In genomic region chr8:71908309-71909261, GRCm38 (mm10) we compare ENCODE assay signal across 8 mouse cellular contexts. TPM values are rescaled to one million over a fixed set of nuclear protein-coding genes. Genes with fewer than 3 reads are reported as not detected.
DNase-seq lines count a peak whose midpoint lies in the region; ATAC-seq and TF ChIP-seq lines count a peak whose summit lies in the region.

Gene Zfp882 (plus strand): TSS chr8:71908608.
Gene Zfp617 (plus strand): TSS chr8:71908635.

- DNase-seq in MEL (ENCODE audit: low read depth, low spot score) = peak; percentile 94
- DNase-seq in cerebellum, adult 2 months = peak; percentile 93 to 94
- DNase-seq in forebrain, postnatal 0 days = peak; percentile 94
- DNase-seq in heart, postnatal 4 days = peak; percentile 87
- peak; percentile 89 to 90 for DNase-seq in layer of hippocampus, adult 8-10 months (ENCODE audit: low spot score in 2 of 2)
- peak; percentile 90 for DNase-seq in ovary, postnatal 10 days (ENCODE audit: low spot score)
- peak; percentile 78 to 83 for DNase-seq in thymus, postnatal 10 days (ENCODE audit: low spot score in 2 of 2)

- no peaks in the 10 kb centered on the region for H3K9me3 ChIP-seq in MEL (replicated peaks; ENCODE audit: insufficient read depth, low read length)
- no peaks in the 10 kb centered on the region for H3K9me3 ChIP-seq in forebrain, postnatal 0 days (ENCODE audit: low read length)
- no peaks in the 10 kb centered on the region for H3K9me3 ChIP-seq in lung, embryonic 15.5 days

- peak in 1 of 2 experiments; percentile 39; a peak in 2 of 4 replicates for TF ChIP-seq EP300 in MEL (IDR thresholded peaks at IDR 0.05; ENCODE audit: low read depth in 1 of 2, low read length in 2 of 2)

- H3K4me1 ChIP-seq in MEL (ENCODE audit: control insufficient read depth in 1 of 2, insufficient read depth in 2 of 2, low read length in 2 of 2) = peaks cover 6 to 13% of the 10 kb centered on the region in 2 experiments
- H3K4me1 ChIP-seq in cerebellum, adult 2 months (ENCODE audit: control insufficient read depth, insufficient read depth, low read length) = no peaks in the 10 kb centered on the region
- no peaks in the 10 kb centered on the region for H3K4me1 ChIP-seq in forebrain, postnatal 0 days (ENCODE audit: insufficient read depth)
- no peaks in the 10 kb centered on the region for H3K4me1 ChIP-seq in lung, embryonic 15.5 days

- ATAC-seq in forebrain, postnatal 0 days = peak; percentile 97
- peak; percentile 96 for ATAC-seq in lung, embryonic 15.5 days (ENCODE audit: borderline replicate concordance, extremely low read depth, low FRiP score, low TSS enrichment)

- H3K27me3 ChIP-seq in MEL (ENCODE audit: control insufficient read depth in 1 of 2, insufficient read depth in 2 of 2, low read length in 2 of 2) = no peaks in the 10 kb centered on the region
- H3K27me3 ChIP-seq in cerebellum, adult 2 months (ENCODE audit: control insufficient read depth, insufficient read depth, low read length) = no peaks in the 10 kb centered on the region
- H3K27me3 ChIP-seq in forebrain, postnatal 0 days (ENCODE audit: insufficient read depth, low read length) = no peaks in the 10 kb centered on the region
- no peaks in the 10 kb centered on the region for H3K27me3 ChIP-seq in lung, embryonic 15.5 days

- peak within 1 kb of the TSS; percentile 71 to 85 for H3K4me3 ChIP-seq in MEL (ENCODE audit: control insufficient read depth in 1 of 2, insufficient read depth in 1 of 2, low read depth in 2 of 2, low read length in 2 of 2)
- H3K4me3 ChIP-seq in cerebellum, adult 2 months (replicated peaks; ENCODE audit: insufficient read depth, low read depth, low read length) = peak within 1 kb of the TSS; percentile 71
- H3K4me3 ChIP-seq in forebrain, postnatal 0 days (ENCODE audit: low read depth, low read length) = peak within 1 kb of the TSS; percentile 72
- peak within 1 kb of the TSS; percentile 83 for H3K4me3 ChIP-seq in lung, embryonic 15.5 days

- TF ChIP-seq POLR2A in MEL (IDR thresholded peaks at IDR 0.05; ENCODE audit: control insufficient read depth in 1 of 2, insufficient read depth in 1 of 2, low read depth in 1 of 2, low read length in 2 of 2, poor library complexity in 1 of 2) = peak in 1 of 2 experiments; percentile 74; a peak in 2 of 4 replicates
- TF ChIP-seq POLR2A in cerebellum, adult 2 months (IDR thresholded peaks at IDR 0.05; ENCODE audit: borderline replicate concordance, insufficient read depth, low read length) = peak; percentile 58; the same call in 1 of the 2 replicates

- H3K27ac ChIP-seq in MEL (ENCODE audit: control insufficient read depth, low read depth, low read length) = peak within 1 kb of the TSS; percentile 99
- peak within 1 kb of the TSS; percentile 68 for H3K27ac ChIP-seq in cerebellum, adult 2 months (ENCODE audit: insufficient read depth, low read length)
- H3K27ac ChIP-seq in forebrain, postnatal 0 days (ENCODE audit: low read depth, low read length) = peak within 1 kb of the TSS; percentile 98
- H3K27ac ChIP-seq in lung, embryonic 15.5 days = peak within 1 kb of the TSS; percentile 96

- TF ChIP-seq CTCF in MEL (IDR thresholded peaks at IDR 0.05 in 2 of 3, conservative IDR thresholded peaks at IDR 0.05 in 1 of 3; ENCODE audit: control insufficient read depth in 1 of 3, insufficient read depth in 1 of 3, low read depth in 2 of 3, low read length in 3 of 3, poor library complexity in 1 of 3, severe bottlenecking in 1 of 3) = peak in 2 of 3 experiments; percentile 49 to 69; a peak in 5 of 6 replicates
- peak; percentile 27; the same call in 1 of the 2 replicates for TF ChIP-seq CTCF in cerebellum, adult 2 months (IDR thresholded peaks at IDR 0.05; ENCODE audit: borderline replicate concordance, insufficient read depth, low read depth, low read length)
- peak; percentile 74 for TF ChIP-seq CTCF in forebrain, postnatal 0 days (IDR thresholded peaks at IDR 0.05; ENCODE audit: low read depth)

- H3K36me3 ChIP-seq in MEL (ENCODE audit: control insufficient read depth in 1 of 2, insufficient read depth in 2 of 2, low read length in 2 of 2) = peaks cover 3 to 26% of the 10 kb centered on the region in 2 experiments
- H3K36me3 ChIP-seq in forebrain, postnatal 0 days (ENCODE audit: insufficient read depth) = peaks cover 3% of the 10 kb centered on the region; the same call in 1 of the 2 replicates
- H3K36me3 ChIP-seq in lung, embryonic 15.5 days = peaks cover 2% of the 10 kb centered on the region; the same call in 1 of the 2 replicates

- H3K4me2 ChIP-seq in forebrain, postnatal 0 days (ENCODE audit: low read depth) = peak within 1 kb of the TSS; percentile 60
- H3K4me2 ChIP-seq in lung, embryonic 15.5 days = peak within 1 kb of the TSS; percentile 59

- TF ChIP-seq RAD21 in MEL (IDR thresholded peaks at IDR 0.05; ENCODE audit: low read depth, low read length) = peak; percentile 31

- H3K79me2 ChIP-seq in MEL (ENCODE audit: control insufficient read depth, insufficient read depth, low read length, poor library complexity) = peaks cover 32% of the 10 kb centered on the region

- peak within 1 kb of the TSS; percentile 91 for H3K9ac ChIP-seq in MEL (ENCODE audit: control insufficient read depth, low read depth, low read length, poor library complexity, severe bottlenecking)
- H3K9ac ChIP-seq in forebrain, postnatal 0 days = peak within 1 kb of the TSS; percentile 95
- peak within 1 kb of the TSS; percentile 91 for H3K9ac ChIP-seq in lung, embryonic 15.5 days

- 2% methylated on average over 47 of the region's 47 CpGs for WGBS in cerebellum, adult 2 months
- 3% methylated on average over 47 of the region's 47 CpGs for WGBS in forebrain, postnatal 0 days
- WGBS in lung, embryonic 15.5 days = 5% methylated on average over 47 of the region's 47 CpGs

TF ChIP-seq in MEL, 35 proteins besides CTCF, POLR2A, EP300 and RAD21 (continues in another document):
- TF ChIP-seq CHD2 (IDR thresholded peaks at IDR 0.05; ENCODE audit: low read length) (no peak), HCFC1 (IDR thresholded peaks at IDR 0.05; ENCODE audit: low read depth, low read length) (peak; percentile 93), RCOR1 (IDR thresholded peaks at IDR 0.05; ENCODE audit: low read depth, low read length) (no peak), MAX (IDR thresholded peaks at IDR 0.05; ENCODE audit: low read length) (peak; percentile 63; the same call in 1 of the 2 replicates), USF1 (IDR thresholded peaks at IDR 0.05; ENCODE audit: low read depth, low read length) (no peak), GATA1 (IDR thresholded peaks at IDR 0.05; ENCODE audit: low read depth, low read length) (peak; percentile 63), TAL1 (IDR thresholded peaks at IDR 0.05; ENCODE audit: low read length) (no peak), ELF1 (IDR thresholded peaks at IDR 0.05; ENCODE audit: low read depth, low read length) (peak; percentile 39; the same call in 1 of the 2 replicates), POLR2AphosphoS5 (IDR thresholded peaks at IDR 0.05; ENCODE audit: borderline replicate concordance, low read depth, low read length) (no peak), BHLHE40 (IDR thresholded peaks at IDR 0.05; ENCODE audit: borderline replicate concordance, low read depth, low read length) (no peak), MXI1 (IDR thresholded peaks at IDR 0.05; ENCODE audit: low read depth, low read length) (peak; percentile 87), MAZ (IDR thresholded peaks at IDR 0.05; ENCODE audit: low read depth, low read length) (peak; percentile 37; the same call in 1 of the 2 replicates), ZMIZ1 (IDR thresholded peaks at IDR 0.05; ENCODE audit: low read depth, low read length) (peak; percentile 49), ETS1 (IDR thresholded peaks at IDR 0.05; ENCODE audit: low read depth, low read length) (peak; percentile 22), USF2 (IDR thresholded peaks at IDR 0.05; ENCODE audit: borderline replicate concordance in 1 of 2, insufficient read depth in 1 of 2, low read depth in 1 of 2, low read length in 2 of 2) (no peak), ZC3H11A (IDR thresholded peaks at IDR 0.05; ENCODE audit: low read depth, low read length) (no peak), TCF12 (IDR thresholded peaks at IDR 0.05; ENCODE audit: low read depth, low read length) (peak; percentile 58), NRF1 (IDR thresholded peaks at IDR 0.05; ENCODE audit: insufficient read depth, low read depth, low read length, poor library complexity, severe bottlenecking) (peak; percentile 67), POLR2AphosphoS2 (IDR thresholded peaks at IDR 0.05; ENCODE audit: low read length) (peak; percentile 26; the same call in 1 of the 2 replicates), ZNF384 (IDR thresholded peaks at IDR 0.05; ENCODE audit: low read depth, low read length) (no peak), KAT2A (conservative IDR thresholded peaks at IDR 0.05; ENCODE audit: low read depth, low read length) (peak; percentile 70), MYB (IDR thresholded peaks at IDR 0.05; ENCODE audit: low read depth, low read length) (peak; percentile 23; the same call in 1 of the 2 replicates), ZKSCAN1 (IDR thresholded peaks at IDR 0.05; ENCODE audit: low read depth, low read length) (no peak), MYC (IDR thresholded peaks at IDR 0.05; ENCODE audit: low read depth, low read length) (peak; percentile 50; the same call in 1 of the 2 replicates)

RNA-seq across cellular contexts. Expression of gene Zfp882, which starts in this region (rescaled TPM):
- 12.4 and 13.4 TPM in 2 replicates for total RNA-seq in MEL (2012; rRNA removed)
- 10 to 100 TPM in 1 of 2 experiments, not detected in 1; 16.1 TPM for polyA plus RNA-seq in MEL (2012; ENCODE audit: insufficient read depth in 1 of 2, insufficient read length in 2 of 2, low read depth in 1 of 2, low replicate concordance in 2 of 2, missing spikeins in 1 of 2)
- polyA plus RNA-seq in cerebellum, adult 2 months (2012; rRNA removed) = 8.0 and 9.0 TPM in 2 replicates
- total RNA-seq in forebrain, postnatal 0 days (2014; rRNA removed) = 18.5 and 21.1 TPM in 2 replicates
- polyA plus RNA-seq in forebrain, postnatal 0 days (2015; fragmentation: Nextera tagmentation; extraction: Ambion mirVana) = 4.4 and 7.8 TPM in 2 replicates
- 1 to 10 TPM; 2.4 to 5.1 TPM for total RNA-seq in heart, postnatal 4 days (2021)
- total RNA-seq in layer of hippocampus, adult 8-10 months (2022) = 10 to 100 TPM; 13.7 to 19.8 (median 17.1) TPM
- polyA plus RNA-seq in lung, embryonic 15.5 days (2015; fragmentation: Nextera tagmentation; extraction: Ambion mirVana) = 6.6 and 7.6 TPM in 2 replicates

RNA-seq across cellular contexts. Expression of gene Zfp617, which starts in this region (rescaled TPM):
- total RNA-seq in MEL (2012; rRNA removed) = 12.6 and 14.6 TPM in 2 replicates
- polyA plus RNA-seq in MEL (2012; ENCODE audit: insufficient read depth in 1 of 2, insufficient read length in 2 of 2, low read depth in 1 of 2, low replicate concordance in 2 of 2, missing spikeins in 1 of 2) = 10 to 100 TPM in 1 of 2 experiments, not detected in 1; 11.0 TPM
- polyA plus RNA-seq in cerebellum, adult 2 months (2012; rRNA removed) = 20.8 and 21.8 TPM in 2 replicates
- total RNA-seq in forebrain, postnatal 0 days (2014; rRNA removed) = 33.3 and 34.4 TPM in 2 replicates
- polyA plus RNA-seq in forebrain, postnatal 0 days (2015; fragmentation: Nextera tagmentation; extraction: Ambion mirVana) = 11.5 and 19.5 TPM in 2 replicates
- total RNA-seq in heart, postnatal 4 days (2021) = 10 to 100 TPM; 29.5 to 29.6 TPM
- total RNA-seq in layer of hippocampus, adult 8-10 months (2022) = 10 to 100 TPM; 26.8 to 31.9 (median 27.0) TPM
- 20.8 and 23.4 TPM in 2 replicates for polyA plus RNA-seq in lung, embryonic 15.5 days (2015; fragmentation: Nextera tagmentation; extraction: Ambion mirVana)

Comparison
In these comparisons a context has a peak if more than half of its experiments do, and no peak if none do; other contexts are left out.
1. Peak in every context shown above with its lines: DNase-seq, ATAC-seq, H3K4me3 ChIP-seq and H3K27ac ChIP-seq.